Mouse (Mus musculus) large intestine, adult 2 months (tissue): ENCODE results near the gene Coq9. TPM values are rescaled to one million over a fixed set of nuclear protein-coding genes. Genes with fewer than 3 reads are reported as not detected.
"Not testable (repeated sequence)": the region's sequence is repeated elsewhere in the genome, so short reads cannot be mapped to it uniquely, and the experiment has no call there.

Source experiments
- DNase-seq: peaks from one replicate; pipeline ENCODE4 v3.0.0-alpha.2; 2012; ENCODE audit warnings: low read depth, low spot score
- WGBS: fragments of 180-500 bp; shearing (Covaris S2); methylation state at CpG from one replicate; pipeline ENCODE4 v1.1.7; 2018; 5-methylcytosine and 5-hydroxymethylcytosine counted together
- polyA plus RNA-seq: library from polyadenylated mRNA; depleted of rRNA; stranded (reverse); fragments of >200 nt; gene quantifications from 2 replicates; pipeline ENCODE4 v1.2.3, GENCODE M21; 2012

Coq9 gene
- polyA plus RNA-seq, 1 experiment, result 100 TPM

GRCm38 (mm10) chr8:94819671-94820179, 18.4 kb upstream of the Coq9 start:
- no peak for DNase-seq
- WGBS, result 70% methylated on average over 6 of the region's 6 CpGs

GRCm38 (mm10) chr8:94820553-94820952, 17.6 kb upstream of the Coq9 start:
- WGBS, result 87% methylated on average over 7 of the region's 7 CpGs
- no peak for DNase-seq

- 96% methylated on average over 2 of the region's 2 CpGs for WGBS
Observed at GRCm38 (mm10) chr8:94821381-94821780, 16.7 kb upstream of the Coq9 start.

DNA sequence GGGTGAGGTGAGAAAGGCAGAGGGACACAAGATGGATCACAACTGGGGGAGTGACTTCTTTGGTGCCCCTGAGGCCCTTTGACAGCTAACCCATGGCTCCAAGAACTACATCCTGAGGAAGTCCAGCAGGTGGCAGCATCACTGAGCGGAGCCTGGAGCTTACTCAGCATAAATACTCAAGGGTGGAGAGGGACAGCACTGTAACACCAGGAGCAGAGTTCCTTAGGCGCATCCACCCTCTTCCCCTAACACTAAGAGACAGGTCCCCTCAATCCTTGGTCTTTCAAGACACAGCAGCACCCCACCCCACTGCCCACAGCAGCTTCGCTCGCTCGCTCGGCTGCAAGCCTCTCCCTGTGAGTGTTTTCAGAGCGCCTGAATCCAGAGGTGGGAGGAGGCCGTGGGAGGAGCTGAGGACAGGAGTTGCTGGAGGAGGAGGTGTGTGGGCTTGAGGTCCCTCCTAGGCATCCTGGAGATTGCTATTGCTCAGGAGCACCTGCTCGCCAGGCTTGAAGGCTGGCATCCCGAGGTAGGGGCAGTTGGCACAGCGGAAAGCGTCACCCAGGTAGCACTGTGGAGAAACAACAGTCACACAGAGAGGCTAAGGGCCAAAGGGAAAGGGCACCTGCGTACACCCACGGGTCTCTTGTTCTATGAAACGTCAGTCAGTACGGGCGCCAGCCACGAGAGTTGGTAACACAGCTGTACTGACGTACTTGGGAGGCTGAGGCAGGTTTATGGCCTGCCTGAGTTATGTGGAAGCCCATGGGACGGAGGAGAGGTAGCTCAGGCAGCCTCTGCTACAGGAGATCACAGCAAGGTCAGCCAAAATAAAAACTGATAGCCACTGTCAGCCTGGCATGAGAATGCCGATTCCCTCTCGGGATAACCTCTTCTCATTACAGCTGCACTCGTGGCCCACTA, 15.2 kb upstream of the Coq9 start:
- DNase-seq, result peak; percentile 37
- 87% methylated on average over 23 of the region's 23 CpGs for WGBS

More at GRCm38 (mm10) chr8:94821381-94821780, 16.7 kb upstream of the Coq9 start:
- no peak for DNase-seq

GRCm38 (mm10) chr8:94825170-94825569, 13.0 kb upstream of the Coq9 start:
- WGBS, result 87% methylated on average over 6 of the region's 6 CpGs
- no peak for DNase-seq

- 88% methylated on average over 5 of the region's 5 CpGs for WGBS
- DNase-seq, result no peak
Observed at GRCm38 (mm10) chr8:94826210-94826609, 11.9 kb upstream of the Coq9 start.

GRCm38 (mm10) chr8:94828284-94828683, 9.8 kb upstream of the Coq9 start:
- DNase-seq, result no peak
- WGBS, result 83% methylated on average over 6 of the region's 6 CpGs

DNA sequence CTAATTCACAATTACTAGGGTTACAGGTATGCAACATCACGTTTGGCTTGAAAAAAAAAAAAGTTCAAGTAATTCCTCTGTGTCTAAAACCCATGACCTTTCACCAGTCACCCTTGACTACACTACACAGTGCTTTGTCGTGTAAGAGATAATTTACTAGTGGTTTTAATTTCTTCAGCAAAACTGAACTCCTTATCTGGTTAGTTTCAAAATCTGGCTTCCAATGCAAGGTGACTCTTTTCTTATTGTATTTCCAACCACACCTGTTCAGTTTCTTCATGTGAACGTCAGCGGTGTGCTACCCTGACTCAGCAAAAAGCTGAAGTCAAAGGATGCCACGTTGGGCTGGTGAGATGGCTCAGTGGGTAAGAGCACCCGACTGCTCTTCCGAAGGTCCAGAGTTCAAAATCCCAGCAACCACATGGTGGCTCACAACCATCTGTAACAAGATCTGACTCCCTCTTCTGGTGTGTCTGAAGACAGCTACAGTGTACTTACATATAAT, 4.2 kb upstream of the Coq9 start:
- WGBS, result 36% methylated on average over 7 of the region's 7 CpGs

GRCm38 (mm10) chr8:94835751-94836150, 2.4 kb upstream of the Coq9 start:
- WGBS, result 94% methylated on average over 13 of the region's 13 CpGs
- not testable (repeated sequence) for DNase-seq

More for the DNA sequence above, 4.2 kb upstream of the Coq9 start:
- DNase-seq, result not testable (repeated sequence)

DNA sequence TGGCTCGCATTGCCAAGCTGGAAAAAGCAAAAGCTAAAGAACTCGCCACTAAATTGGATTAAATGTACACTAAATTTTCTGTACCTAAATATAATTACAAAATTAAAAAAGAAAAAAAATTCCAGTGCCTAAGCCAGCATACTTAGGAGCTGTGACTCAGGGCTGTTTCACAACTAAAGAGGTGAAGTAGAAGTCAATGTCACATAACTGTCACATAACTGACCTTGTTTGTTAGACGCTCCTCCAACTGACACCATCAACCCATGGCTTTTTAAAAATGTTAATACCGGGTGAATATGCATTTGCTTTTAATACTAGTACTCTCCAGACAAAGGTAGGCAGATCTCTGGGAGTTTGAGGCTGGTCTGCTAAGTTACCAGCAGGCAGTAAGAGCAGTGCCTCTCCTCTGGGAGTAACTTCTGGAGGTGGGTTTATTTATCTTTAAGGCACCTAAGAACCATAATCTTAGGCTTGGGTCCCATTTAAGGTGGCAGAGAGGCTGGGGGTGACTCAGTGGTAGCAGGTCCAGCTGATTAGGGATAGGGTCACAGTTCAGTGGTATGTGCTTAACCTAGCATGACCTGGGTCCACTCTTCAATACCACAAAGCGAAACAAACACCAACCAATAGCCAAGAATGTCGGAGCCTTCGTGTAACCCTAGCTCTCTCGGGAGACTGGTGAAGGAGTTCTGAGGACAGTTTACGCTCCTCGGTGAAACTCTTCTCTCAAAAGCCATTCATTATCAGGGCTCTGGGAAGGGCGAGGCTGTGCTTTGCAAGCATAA, 1.5 kb upstream of the Coq9 start:
- DNase-seq, result no peak
- 50% methylated on average over 11 of the region's 11 CpGs for WGBS

- under 1% methylated on average over 24 of the region's 24 CpGs for WGBS
Observed at GRCm38 (mm10) chr8:94838600-94838999, 479 bp downstream of the Coq9 start.

DNA sequence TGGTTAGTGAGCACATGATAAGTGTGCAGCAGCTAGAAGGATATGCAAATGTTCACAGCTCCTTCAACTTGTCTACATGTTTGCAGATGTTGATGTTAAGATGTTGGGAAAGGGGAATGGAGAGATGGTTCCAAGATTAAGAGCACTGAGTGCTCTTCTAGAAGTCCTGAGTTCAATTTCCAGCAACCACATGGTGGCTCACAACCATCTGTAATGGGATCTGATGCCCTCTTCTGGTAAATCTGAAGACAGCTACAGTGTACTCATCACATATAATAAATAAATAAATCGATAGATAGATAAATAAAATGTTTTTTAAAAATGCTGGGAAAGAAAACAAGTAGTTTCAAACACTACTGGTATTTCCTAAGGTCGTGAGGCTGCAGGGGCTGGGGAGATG, 3.1 kb downstream of the Coq9 start:
- DNase-seq, result no peak
- 42% methylated on average over 2 of the region's 2 CpGs for WGBS

More at GRCm38 (mm10) chr8:94838600-94838999, 479 bp downstream of the Coq9 start:
- DNase-seq, result no peak

DNA sequence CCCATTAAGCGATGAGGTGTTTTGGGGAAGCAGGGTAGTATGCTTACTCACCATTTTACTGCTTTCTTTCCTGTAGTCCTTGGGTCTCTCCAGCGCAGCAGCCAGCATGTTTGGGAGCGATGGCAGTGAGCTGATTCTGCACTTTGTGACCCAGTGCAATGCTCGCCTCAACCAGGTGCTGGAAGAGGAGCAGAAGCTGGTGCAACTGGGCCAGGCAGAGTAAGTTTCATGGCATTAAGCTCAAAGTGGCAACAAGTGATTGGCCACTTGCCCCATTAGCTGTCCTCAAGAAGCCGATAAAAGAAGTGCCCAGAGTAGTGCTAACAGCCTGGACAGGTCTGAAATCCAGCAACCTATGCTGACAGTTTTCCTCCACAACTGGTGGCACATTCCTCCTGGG, 11.9 kb downstream of the Coq9 start:
- 94% methylated on average over 5 of the region's 5 CpGs for WGBS
- no peak for DNase-seq

DNA sequence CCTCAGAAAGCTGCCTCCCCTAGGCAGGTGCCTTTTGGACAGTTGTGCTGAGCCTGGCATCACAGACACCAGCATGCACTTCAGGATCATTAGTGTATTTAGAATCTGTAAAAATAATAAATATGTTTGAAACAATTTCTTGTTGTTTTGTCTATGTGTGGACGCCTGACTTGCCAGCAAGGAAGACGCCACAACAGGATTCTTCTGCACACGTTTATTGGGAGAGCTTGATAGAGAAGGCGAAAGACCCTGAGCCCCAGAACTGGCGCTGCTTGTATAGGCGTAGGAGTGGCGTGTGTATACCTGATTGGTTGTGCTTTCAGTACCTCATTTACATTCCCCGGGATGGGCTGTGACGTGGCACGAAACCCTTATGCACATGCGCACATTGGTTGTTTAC, 16.6 kb downstream of the Coq9 start:
- WGBS, result 90% methylated on average over 11 of the region's 11 CpGs

DNA sequence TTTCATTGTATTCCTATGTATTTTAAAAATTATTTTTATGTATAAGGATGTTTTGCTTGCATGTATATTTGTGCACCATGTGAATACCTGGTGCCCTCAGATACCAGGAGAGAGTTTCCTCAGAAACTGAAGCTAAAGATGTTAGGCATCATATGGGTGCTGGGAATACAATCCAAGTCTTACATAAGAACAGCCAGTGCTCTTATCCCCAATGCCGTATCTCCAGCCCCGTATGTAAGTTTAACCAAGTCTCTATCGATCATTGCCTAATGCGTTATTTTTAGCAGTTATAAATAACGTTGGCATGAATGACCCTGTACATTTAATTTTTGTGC, 18.9 kb downstream of the Coq9 start:
- WGBS, result 26% methylated on average over 5 of the region's 5 CpGs
- no peak for DNase-seq

More for the DNA sequence above, 16.6 kb downstream of the Coq9 start:
- DNase-seq, result not testable (repeated sequence)

- no peak for DNase-seq
- WGBS, result under 1% methylated on average over 68 of the region's 68 CpGs
Observed at GRCm38 (mm10) chr8:94857346-94858173, 19.4 kb downstream of the Coq9 start, which contains the start of gene Polr2c. Gene Polr2c, plus strand, starts transcription at chr8:94857450.

GRCm38 (mm10) chr8:94861352-94861910, 23.3 kb downstream of the Coq9 start:
- DNase-seq, result no peak
- 66% methylated on average over 8 of the region's 8 CpGs for WGBS

GRCm38 (mm10) chr8:94862487-94863220, 24.5 kb downstream of the Coq9 start:
- 66% methylated on average over 12 of the region's 12 CpGs for WGBS
- DNase-seq, result no peak
